Comparison of ENCODE assay signal across 24 mouse cellular contexts in genomic region chr9:48819137-48819536, GRCm38 (mm10). TPM values are rescaled to one million over a fixed set of nuclear protein-coding genes. Genes with fewer than 3 reads are reported as not detected.
DNase-seq lines count a peak whose midpoint lies in the region; ATAC-seq and TF ChIP-seq lines count a peak whose summit lies in the region.
"Had no signal": no experiment of that assay in that cellular context is flagged by ENCODE, and none has a peak within 500 bp of the region (broad histone marks: within the 10 kb centered on the region; RNA-seq: fewer than 3 reads in every experiment).

No protein-coding gene starts in this region.

- H3K9me3 ChIP-seq in liver, postnatal 0 days (ENCODE audit: low read length), result no peaks in the 10 kb centered on the region
- no peaks in the 10 kb centered on the region for H3K9me3 ChIP-seq in liver, embryonic 11.5 days (ENCODE audit: control insufficient read depth, low read length)
- H3K9me3 ChIP-seq in stomach, embryonic 14.5 days (ENCODE audit: control insufficient read depth, low read depth, low read length), result no peaks in the 10 kb centered on the region
- no peaks in the 10 kb centered on the region for H3K9me3 ChIP-seq in stomach, postnatal 0 days (ENCODE audit: control insufficient read depth, low read length)
- H3K9me3 ChIP-seq in hindbrain, embryonic 14.5 days (ENCODE audit: control insufficient read depth, low read length), result no peaks in the 10 kb centered on the region
- H3K9me3 ChIP-seq: embryonic facial prominence, embryonic 13.5 days; forebrain, embryonic 12.5 days; forebrain, embryonic 15.5 days; hindbrain, embryonic 10.5 days; hindbrain, embryonic 13.5 days had no signal

- DNase-seq in gastrocnemius, adult 2 months, result no peak
- DNase-seq in gastrocnemius, postnatal 36 days, result no peak
- no peak for DNase-seq in liver, postnatal 0 days
- no peak for DNase-seq in liver, embryonic 11.5 days (ENCODE audit: low spot score)
- no peak for DNase-seq in stomach, postnatal 0 days (ENCODE audit: low spot score)
- no peak for DNase-seq in kidney, postnatal 4 days
- no peak for DNase-seq in hindbrain, embryonic 14.5 days (ENCODE audit: low spot score)
- DNase-seq: adrenal gland, adult 2 months; adrenal gland, postnatal 14 days; cerebellum, adult 11 months; cerebellum, adult 2 months; cerebellum, adult 9-11 months; cerebellum, postnatal 25 days; gastrocnemius, postnatal 10 days had no signal

- H3K9ac ChIP-seq in liver, postnatal 0 days (replicated peaks), result no peak overlapping the region; the same call in 1 of the 2 replicates
- H3K9ac ChIP-seq in liver, embryonic 11.5 days (ENCODE audit: low read depth, low read length), result no peak overlapping the region
- H3K9ac ChIP-seq in stomach, embryonic 14.5 days (replicated peaks; ENCODE audit: low read depth, low read length), result no peak overlapping the region
- H3K9ac ChIP-seq in stomach, postnatal 0 days (ENCODE audit: low read length), result no peak overlapping the region
- no peak overlapping the region for H3K9ac ChIP-seq in hindbrain, embryonic 14.5 days
- H3K9ac ChIP-seq: embryonic facial prominence, embryonic 13.5 days; forebrain, embryonic 12.5 days; forebrain, embryonic 15.5 days; hindbrain, embryonic 13.5 days had no signal

- ATAC-seq in liver, postnatal 0 days, result peak; percentile 77
- ATAC-seq in liver, embryonic 11.5 days (replicated peaks; ENCODE audit: low FRiP score), result no peak
- ATAC-seq in stomach, embryonic 14.5 days (ENCODE audit: insufficient number of reproducible peaks, insufficient read depth, low FRiP score, low read depth), result peak; percentile 60; the same call in 1 of the 2 replicates
- peak; percentile 24; the same call in 1 of the 2 replicates for ATAC-seq in stomach, postnatal 0 days (ENCODE audit: low FRiP score, low TSS enrichment)
- no peak for ATAC-seq in hindbrain, embryonic 14.5 days (ENCODE audit: low FRiP score)
- ATAC-seq: forebrain, embryonic 15.5 days; hindbrain, postnatal 0 days; Patski had no signal

- H3K4me1 ChIP-seq in liver, postnatal 0 days (ENCODE audit: insufficient read depth), result peaks cover 52% of the 10 kb centered on the region
- peaks cover 64% of the 10 kb centered on the region for H3K4me1 ChIP-seq in liver, embryonic 11.5 days (replicated peaks; ENCODE audit: control insufficient read depth, insufficient read depth, low read length)
- peaks cover 13% of the 10 kb centered on the region; the same call in 1 of the 2 replicates for H3K4me1 ChIP-seq in stomach, embryonic 14.5 days (ENCODE audit: control insufficient read depth, insufficient read depth, low read length)
- H3K4me1 ChIP-seq in stomach, postnatal 0 days (replicated peaks; ENCODE audit: control insufficient read depth, insufficient read depth), result 0 out of 2 replicates have a peak, but pooled peaks cover 2% of the 10 kb centered on the region
- H3K4me1 ChIP-seq in hindbrain, embryonic 14.5 days (replicated peaks; ENCODE audit: control insufficient read depth, insufficient read depth, low read length), result peaks cover 9% of the 10 kb centered on the region

- peak overlapping the region; percentile 96 for H3K27ac ChIP-seq in gastrocnemius, adult 2 months
- peak overlapping the region; percentile 58 for H3K27ac ChIP-seq in liver, postnatal 0 days (ENCODE audit: low read depth)
- H3K27ac ChIP-seq in liver, embryonic 11.5 days (ENCODE audit: low read depth, low read length), result no peak overlapping the region
- H3K27ac ChIP-seq in stomach, embryonic 14.5 days (ENCODE audit: low read length), result no peak overlapping the region; the same call in 1 of the 2 replicates
- no peak overlapping the region for H3K27ac ChIP-seq in stomach, postnatal 0 days (replicated peaks)
- no peak overlapping the region for H3K27ac ChIP-seq in hindbrain, embryonic 14.5 days
- H3K27ac ChIP-seq: embryonic facial prominence, embryonic 13.5 days; forebrain, embryonic 12.5 days; forebrain, embryonic 15.5 days; hindbrain, embryonic 10.5 days; hindbrain, embryonic 13.5 days; hindbrain, postnatal 0 days had no signal

- H3K4me2 ChIP-seq in liver, postnatal 0 days (ENCODE audit: low read depth, low read length), result peak overlapping the region; percentile 30; the same call in 1 of the 2 replicates
- H3K4me2 ChIP-seq in liver, embryonic 11.5 days, result no peak overlapping the region
- H3K4me2 ChIP-seq in stomach, embryonic 14.5 days (replicated peaks; ENCODE audit: low read depth, low read length), result no peak overlapping the region
- H3K4me2 ChIP-seq in stomach, postnatal 0 days (replicated peaks; ENCODE audit: low read depth), result no peak overlapping the region
- H3K4me2 ChIP-seq in hindbrain, embryonic 14.5 days (replicated peaks), result no peak overlapping the region
- H3K4me2 ChIP-seq: embryonic facial prominence, embryonic 13.5 days; forebrain, embryonic 12.5 days; forebrain, embryonic 15.5 days; heart, embryonic 11.5 days; hindbrain, embryonic 13.5 days had no signal

- intact Hi-C loops in gastrocnemius, adult 2 months (cut with DNase I), result no loop called here
- intact Hi-C loops in gastrocnemius, postnatal 36 days (cut with DNase I), result loop anchor here (5.0 kb wide), 1 partner anchor 82 kb away; no protein-coding TSS in a partner anchor

- H3K27me3 ChIP-seq in liver, postnatal 0 days (ENCODE audit: insufficient read depth, low read length), result no peaks in the 10 kb centered on the region
- H3K27me3 ChIP-seq in liver, embryonic 11.5 days (replicated peaks; ENCODE audit: control insufficient read depth, insufficient read depth, low read length), result peaks cover 19% of the 10 kb centered on the region
- no peaks in the 10 kb centered on the region for H3K27me3 ChIP-seq in stomach, embryonic 14.5 days (ENCODE audit: control insufficient read depth, insufficient read depth, low read length)
- H3K27me3 ChIP-seq in stomach, postnatal 0 days (ENCODE audit: control insufficient read depth, insufficient read depth, low read length), result no peaks in the 10 kb centered on the region
- no peaks in the 10 kb centered on the region for H3K27me3 ChIP-seq in hindbrain, embryonic 14.5 days (ENCODE audit: control insufficient read depth, insufficient read depth, low read length)

- peak overlapping the region; percentile 69 for H3K4me3 ChIP-seq in gastrocnemius, adult 2 months
- no peak overlapping the region for H3K4me3 ChIP-seq in liver, postnatal 0 days (ENCODE audit: low read depth, low read length)
- no peak overlapping the region for H3K4me3 ChIP-seq in liver, embryonic 11.5 days (ENCODE audit: low read depth, low read length)
- no peak overlapping the region for H3K4me3 ChIP-seq in stomach, embryonic 14.5 days (ENCODE audit: low read depth, low read length)
- no peak overlapping the region for H3K4me3 ChIP-seq in stomach, postnatal 0 days (ENCODE audit: low read depth, low read length)
- no peak overlapping the region for H3K4me3 ChIP-seq in hindbrain, embryonic 14.5 days (replicated peaks; ENCODE audit: low read length)
- H3K4me3 ChIP-seq: embryonic facial prominence, embryonic 13.5 days; erythroblast, embryonic 14.5 days; forebrain, embryonic 12.5 days; forebrain, embryonic 15.5 days; hindbrain, embryonic 10.5 days; hindbrain, embryonic 13.5 days had no signal

- no peak; the same call in 1 of the 2 replicates for TF ChIP-seq EP300 in liver, postnatal 0 days (IDR thresholded peaks at IDR 0.05; ENCODE audit: low read depth)
- TF ChIP-seq EP300 in stomach, postnatal 0 days (optimal IDR thresholded peaks at IDR 0.05), result no peak

- 36% methylated on average over 3 of the region's 3 CpGs for WGBS in liver, postnatal 0 days (ENCODE audit: insufficient replicate concordance)
- WGBS in liver, embryonic 11.5 days, result 38% methylated on average over 3 of the region's 3 CpGs
- 69% methylated on average over 3 of the region's 3 CpGs for WGBS in stomach, embryonic 14.5 days
- 70% methylated on average over 3 of the region's 3 CpGs for WGBS in stomach, postnatal 0 days
- WGBS in hindbrain, embryonic 14.5 days, result 85% methylated on average over 3 of the region's 3 CpGs

- H3K36me3 ChIP-seq in liver, postnatal 0 days (replicated peaks; ENCODE audit: insufficient read depth, low read length), result no peaks in the 10 kb centered on the region
- H3K36me3 ChIP-seq in liver, embryonic 11.5 days (ENCODE audit: control insufficient read depth, insufficient read depth, low read length), result no peaks in the 10 kb centered on the region
- no peaks in the 10 kb centered on the region for H3K36me3 ChIP-seq in stomach, embryonic 14.5 days (ENCODE audit: control insufficient read depth, insufficient read depth, low read length)
- H3K36me3 ChIP-seq in stomach, postnatal 0 days (ENCODE audit: control insufficient read depth, insufficient read depth, low read length), result no peaks in the 10 kb centered on the region
- H3K36me3 ChIP-seq in hindbrain, embryonic 14.5 days (replicated peaks; ENCODE audit: control insufficient read depth, insufficient read depth), result no peaks in the 10 kb centered on the region
- H3K36me3 ChIP-seq: embryonic facial prominence, embryonic 13.5 days; forebrain, embryonic 12.5 days; forebrain, embryonic 15.5 days; hindbrain, embryonic 13.5 days had no signal

- TF ChIP-seq CTCF in gastrocnemius, adult 2 months (IDR thresholded peaks at IDR 0.05), result no peak
- no peak for TF ChIP-seq CTCF in liver, postnatal 0 days (IDR thresholded peaks at IDR 0.05; ENCODE audit: low read depth)
- no peak for TF ChIP-seq CTCF in stomach, postnatal 0 days (IDR thresholded peaks at IDR 0.05; ENCODE audit: low read depth)

RNA-seq across cellular contexts. Expression of gene Zbtb16, which starts 16.9 kb away (rescaled TPM):
- total RNA-seq in gastrocnemius, adult 2 months (2021), result 100 to 1,000 TPM; 163 to 166 TPM
- 100 to 1,000 TPM; 129 to 168 TPM for total RNA-seq in gastrocnemius, postnatal 36 days (2021)
- polyA plus RNA-seq in liver, postnatal 0 days (2015; fragmentation: Nextera tagmentation; extraction: Ambion mirVana), result 2.2 and 2.5 TPM in 2 replicates
- 2.3 and 2.8 TPM in 2 replicates for polyA plus RNA-seq in liver, embryonic 11.5 days (2014; fragmentation: Nextera tagmentation; extraction: Ambion mirVana)
- polyA plus RNA-seq in stomach, embryonic 14.5 days (2014; fragmentation: Nextera tagmentation; extraction: Ambion mirVana), result 4.4 and 6.6 TPM in 2 replicates
- 1.2 and 1.7 TPM in 2 replicates for polyA plus RNA-seq in stomach, postnatal 0 days (2015; fragmentation: Nextera tagmentation; extraction: Ambion mirVana)
- polyA plus RNA-seq in hindbrain, embryonic 14.5 days (2014; fragmentation: Nextera tagmentation; extraction: Ambion mirVana), result 5.3 and 6.0 TPM in 2 replicates

Comparison
In these comparisons a context has a peak if more than half of its experiments do, and no peak if none do; other contexts are left out.
1. H3K27ac ChIP-seq: peak in gastrocnemius, adult 2 months (single experiment) and liver, postnatal 0 days (single experiment); none in liver, embryonic 11.5 days (single experiment), stomach, embryonic 14.5 days (single experiment), stomach, postnatal 0 days (single experiment) and hindbrain, embryonic 14.5 days (single experiment).
2. ATAC-seq: peak in liver, postnatal 0 days (single experiment), stomach, embryonic 14.5 days (single experiment) and stomach, postnatal 0 days (single experiment); none in liver, embryonic 11.5 days (single experiment) and hindbrain, embryonic 14.5 days (single experiment).